Mouse (Mus musculus) cerebellum, adult 18-20 months (tissue): Measurements from ENCODE around the gene Vtcn1.
A peak's percentile ranks its signal among the peaks of the same experiment; 100 is the strongest.

Experiments used
- DNase-seq, 2 experiments: peaks; one replicate each; pipeline ENCODE4 v3.0.0; 2021

Vtcn1 gene

DNA sequence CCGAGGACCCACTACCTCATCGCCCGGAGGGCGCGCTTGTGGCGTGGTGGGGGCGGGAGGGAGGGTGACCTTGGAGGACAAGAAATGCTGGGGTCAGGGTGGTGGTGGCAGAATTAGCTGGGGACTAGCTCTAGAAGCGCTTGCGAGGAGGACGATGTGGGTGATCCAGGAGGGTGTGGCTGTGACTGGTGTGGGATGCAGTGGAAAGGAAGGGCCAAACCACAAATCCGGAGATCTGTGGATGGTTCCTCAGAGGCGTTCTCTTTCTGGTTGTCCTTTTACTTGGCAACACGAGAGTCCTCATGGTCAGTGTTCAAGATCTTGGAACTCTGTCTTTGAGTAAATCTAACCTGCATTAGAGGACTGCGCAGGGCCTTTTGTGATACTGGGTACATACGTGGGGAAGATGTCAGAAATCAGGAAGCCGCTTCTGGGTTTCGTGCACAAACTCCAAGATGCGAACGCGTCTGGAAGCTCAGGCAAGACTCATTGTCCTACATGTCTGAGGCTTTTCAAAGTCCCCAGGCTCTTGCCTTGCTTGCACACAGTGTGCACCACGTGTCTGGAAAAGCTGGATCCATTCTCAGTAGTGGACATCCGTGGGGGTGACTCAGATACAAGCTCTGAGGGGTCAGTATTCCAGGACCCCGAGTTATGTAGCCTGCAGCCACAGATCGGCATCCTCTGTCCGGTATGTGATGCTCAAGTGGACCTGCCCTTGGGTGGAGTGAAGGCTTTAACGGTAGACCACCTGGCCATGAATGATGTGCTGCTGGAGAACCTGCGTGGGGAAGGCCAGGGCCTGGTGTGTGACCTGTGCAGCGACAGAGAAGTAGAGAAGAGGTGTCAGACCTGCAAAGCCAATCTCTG lies 97.5 kb downstream of the Vtcn1 start:
- peak; percentile 9 to 19 for DNase-seq

DNA sequence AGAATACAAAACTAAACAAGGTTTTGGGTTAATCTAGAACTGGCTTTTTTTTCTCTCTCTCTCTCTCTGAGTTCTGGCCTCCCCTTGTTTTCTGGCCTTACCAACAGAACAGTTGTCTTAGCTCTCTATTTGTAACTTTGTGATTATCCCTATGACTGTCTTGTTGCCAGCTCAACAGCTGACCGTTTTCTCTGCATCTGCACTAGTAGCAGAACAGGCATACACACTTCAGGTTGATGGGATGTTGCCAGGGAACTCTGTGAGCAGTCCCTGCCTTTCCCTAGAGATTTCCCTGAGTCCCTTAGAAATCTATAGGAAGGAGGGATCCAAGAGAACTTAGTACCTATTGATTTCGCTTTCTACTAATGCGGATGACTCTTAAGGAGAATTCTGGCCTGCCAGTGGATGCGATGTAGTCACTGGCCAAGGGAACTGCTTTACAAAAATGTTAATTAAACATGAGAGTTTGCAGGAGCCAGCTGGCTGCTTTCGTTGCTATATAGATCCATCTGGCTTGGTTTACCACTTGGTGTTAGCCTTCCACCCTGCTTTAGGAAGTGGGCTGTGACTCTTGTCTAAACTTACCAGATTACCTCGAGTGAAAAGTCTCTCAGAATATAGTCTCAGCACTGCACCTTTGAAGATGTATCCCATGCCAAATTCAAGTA lies 98.9 kb downstream of the Vtcn1 start:
- DNase-seq = no peak

DNA sequence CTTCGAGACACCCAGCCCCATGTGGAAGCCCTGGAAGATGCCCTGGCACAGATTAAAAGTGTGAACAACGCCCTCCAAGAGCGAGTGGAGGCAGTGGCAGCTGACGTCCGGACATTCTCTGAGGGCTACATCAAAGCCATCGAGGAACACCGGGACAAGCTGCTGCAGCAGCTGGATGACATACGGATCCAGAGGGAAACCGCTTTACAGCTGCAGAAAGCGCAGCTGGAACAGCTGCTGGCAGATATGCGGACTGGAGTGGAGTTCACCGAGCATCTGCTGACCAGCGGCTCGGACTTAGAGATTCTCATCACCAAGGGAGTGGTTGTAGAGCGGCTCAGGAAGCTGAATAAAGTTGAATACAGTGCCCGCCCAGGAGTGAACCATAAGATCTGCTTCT lies 99.9 kb downstream of the Vtcn1 start:
- DNase-seq = no peak

DNA sequence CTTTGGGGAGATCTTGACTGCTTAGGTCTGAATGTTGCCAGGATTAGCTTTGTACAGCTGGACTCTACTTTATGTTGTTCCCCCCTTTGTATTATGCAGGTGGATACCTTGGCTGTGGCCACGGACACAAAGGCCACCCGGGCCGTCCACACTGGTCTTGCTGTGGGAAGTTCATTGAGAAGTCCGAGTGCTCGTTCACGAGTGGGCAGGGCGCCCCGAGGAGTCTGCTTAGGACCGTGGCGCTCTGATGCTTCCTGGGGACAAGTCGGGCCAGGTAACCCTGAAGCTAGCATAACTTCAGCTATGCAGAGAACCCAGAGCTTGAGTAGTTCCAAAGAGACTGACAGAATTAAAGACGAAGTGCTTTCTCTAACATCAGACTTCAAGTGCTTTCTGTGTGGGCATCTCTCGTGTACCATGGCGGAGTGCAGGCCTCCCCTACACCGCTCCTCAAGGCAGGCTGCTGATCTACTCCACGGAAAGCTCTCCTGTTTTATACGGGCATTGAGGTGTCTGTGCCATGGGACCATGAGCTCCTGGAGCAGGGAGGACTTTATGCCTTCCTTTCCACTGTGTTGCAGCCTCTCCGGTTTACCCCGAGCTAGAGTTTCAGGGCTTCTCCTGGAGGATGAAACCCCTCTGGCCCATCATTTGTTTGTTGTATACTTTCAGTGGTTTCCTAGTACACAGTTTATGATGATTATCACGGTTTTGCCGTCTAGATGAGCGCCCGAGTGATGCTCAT lies 106.2 kb downstream of the Vtcn1 start:
- DNase-seq = no peak

DNA sequence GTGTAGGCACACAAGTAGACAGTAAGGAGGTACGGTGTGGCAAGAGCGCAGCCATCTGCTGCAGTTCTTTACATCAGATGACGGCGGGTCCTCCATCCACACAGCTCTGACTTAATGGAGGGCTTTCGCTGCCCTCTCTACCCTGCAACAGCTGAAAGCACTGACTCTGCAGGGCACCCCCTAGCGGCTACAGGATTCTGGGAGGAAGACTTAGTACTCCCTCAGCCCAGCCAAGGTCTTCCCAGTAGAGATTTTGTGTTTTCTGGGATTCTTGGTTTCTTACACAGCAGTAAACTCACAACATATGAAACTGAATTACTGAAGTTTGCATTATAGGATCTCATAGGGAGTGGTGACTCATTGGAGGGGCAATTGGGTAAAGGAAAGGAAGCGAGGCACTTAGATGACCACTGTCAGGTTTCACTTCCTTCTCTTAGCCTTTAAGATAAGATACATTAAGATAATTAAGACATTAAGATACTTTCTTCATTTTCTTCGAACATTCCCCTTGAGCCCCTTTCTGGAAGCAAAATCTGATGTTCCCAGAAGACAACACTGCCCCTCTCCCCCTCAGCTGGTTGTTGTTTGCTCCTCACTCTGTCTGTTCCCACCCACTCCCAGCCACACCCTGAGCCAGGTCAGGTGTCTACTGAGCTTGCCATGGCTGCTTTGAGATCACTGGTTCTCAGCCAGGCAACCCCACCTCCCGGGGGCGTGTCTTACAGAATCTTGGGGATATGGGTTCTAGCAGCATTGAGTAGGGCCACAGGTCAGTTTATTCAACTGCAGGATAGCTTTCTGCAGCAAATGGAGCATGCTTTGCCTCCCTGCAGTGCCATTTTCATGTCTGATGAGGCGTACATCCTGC lies 107.1 kb downstream of the Vtcn1 start:
- DNase-seq = no peak

DNA sequence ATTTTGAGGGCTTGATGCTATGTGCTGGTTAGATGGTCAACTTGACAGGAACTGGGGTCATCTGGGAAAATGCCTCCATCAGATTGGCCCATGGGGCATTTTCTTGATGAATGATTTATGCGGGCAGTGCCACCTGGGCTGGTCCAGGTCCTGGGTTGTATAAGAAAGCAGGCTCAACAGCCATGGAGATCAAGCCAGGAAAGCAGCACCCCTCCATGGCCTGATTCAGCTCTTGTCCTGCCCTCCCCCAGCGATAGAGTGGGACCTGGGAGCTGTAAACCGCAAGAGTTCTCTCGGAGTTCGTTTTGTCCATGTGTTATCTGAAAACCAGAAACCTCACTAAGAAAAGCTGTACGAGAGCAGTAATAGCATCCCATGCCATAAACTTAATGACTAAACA lies 110.3 kb downstream of the Vtcn1 start:
- DNase-seq = no peak

DNA sequence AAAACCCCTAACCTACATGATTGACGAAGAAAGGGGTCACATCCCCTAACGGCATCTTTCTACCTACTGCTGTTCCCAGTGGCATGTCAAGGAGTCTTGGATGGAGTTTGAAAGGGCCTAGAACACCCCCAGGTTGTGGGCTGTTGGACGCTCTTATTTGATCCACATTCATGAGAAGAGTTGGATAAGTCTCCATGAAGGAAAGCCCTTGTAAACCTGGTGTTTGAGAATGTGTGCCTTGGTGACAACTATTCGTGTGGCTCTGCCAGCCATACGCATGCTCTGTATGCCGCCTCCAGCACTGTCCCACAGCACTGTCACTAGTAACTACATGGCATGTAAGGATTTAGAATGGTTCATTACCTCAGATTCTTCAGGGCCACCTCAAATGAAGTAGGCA lies 110.9 kb downstream of the Vtcn1 start:
- DNase-seq = no peak

DNA sequence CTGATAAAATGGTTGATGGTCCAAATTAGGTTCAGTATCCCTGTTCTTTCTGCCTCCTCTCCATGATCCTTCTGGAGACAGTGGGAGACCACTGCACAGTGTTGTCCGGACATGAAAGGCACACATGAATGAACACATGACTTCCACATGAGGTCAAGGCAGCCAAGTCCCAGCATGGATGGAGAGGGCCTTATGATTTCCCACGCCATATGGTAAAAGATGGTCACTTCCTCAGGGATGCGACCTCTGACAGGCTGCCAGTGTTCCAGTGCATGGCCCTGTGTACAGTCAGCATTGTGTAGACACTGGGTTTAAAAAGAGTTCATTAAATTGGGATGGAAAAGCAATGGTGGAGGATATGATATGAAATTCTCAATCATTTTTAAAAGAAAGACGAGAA lies 113.0 kb downstream of the Vtcn1 start:
- no peak for DNase-seq

DNA sequence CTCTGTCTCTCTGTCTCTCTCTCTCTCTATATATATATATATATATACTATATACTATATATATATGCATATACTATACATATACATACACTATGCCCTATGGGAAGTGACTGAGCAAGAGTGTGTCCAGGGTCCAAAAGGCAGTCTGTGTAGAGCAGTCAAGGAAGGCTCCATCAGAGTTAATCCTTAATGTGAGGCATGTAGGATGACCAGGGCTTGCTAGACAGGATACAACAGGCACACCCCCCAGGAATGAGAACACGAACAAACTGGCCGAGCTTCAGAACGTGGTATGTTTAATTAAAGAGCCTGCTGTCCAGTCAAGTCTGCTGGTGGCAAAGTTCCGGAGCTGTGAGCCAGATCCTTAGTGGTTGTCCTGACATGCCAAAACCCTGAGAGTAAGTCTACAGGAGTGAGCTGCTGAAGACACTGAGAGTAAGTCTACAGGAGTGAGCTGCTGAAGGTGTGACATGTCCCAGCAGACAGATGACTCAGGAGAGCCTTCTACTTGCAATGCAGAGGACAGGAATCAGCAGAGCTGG lies 115.3 kb downstream of the Vtcn1 start:
- DNase-seq = no peak
